Mouse (Mus musculus) myocyte (in vitro differentiated cells): ENCODE measurements around the gene Col8a2. TPM values are rescaled to one million over a fixed set of nuclear protein-coding genes. Genes with fewer than 3 reads are reported as not detected.

Source experiments
- H3K27me3 ChIP-seq: one replicate; pipeline ENCODE4 v1.6.1; 2011; ENCODE audit not compliant: control insufficient read depth, insufficient read depth, insufficient read length
- H3K36me3 ChIP-seq: one replicate; pipeline ENCODE4 v1.6.1; 2011; ENCODE audit not compliant: control insufficient read depth, insufficient read depth
- H3K4me2 ChIP-seq: one replicate; pipeline ENCODE4 v1.6.1; 2011; ENCODE audit warnings: low read depth, control low read depth
- H3K4me3 ChIP-seq: one replicate; pipeline ENCODE4 v1.5.1; 2011; ENCODE audit warnings: mild to moderate bottlenecking, control low read depth, moderate library complexity
- H3K79me2 ChIP-seq: one replicate; pipeline ENCODE4 v1.6.1; 2011; ENCODE audit not compliant: control insufficient read depth, insufficient read depth
- H3ac ChIP-seq: one replicate; pipeline ENCODE4 v1.6.1; 2011; ENCODE audit not compliant: control insufficient read depth, insufficient read length
- CEBPB ChIP-seq: IDR thresholded peaks from 2 replicates; pipeline ENCODE4 v1.6.1; 2011; ENCODE audit warnings: mild to moderate bottlenecking, moderate library complexity; ENCODE audit not compliant: poor library complexity, insufficient read depth, severe bottlenecking
- E2F4 ChIP-seq: IDR thresholded peaks from one replicate; pipeline ENCODE4 v1.6.1; 2011; ENCODE audit warnings: mild to moderate bottlenecking, control low read depth, moderate library complexity; ENCODE audit not compliant: insufficient read depth
- MAX ChIP-seq: IDR thresholded peaks from one replicate; pipeline ENCODE4 v1.6.1; 2011; ENCODE audit warnings: low read depth, mild to moderate bottlenecking, control low read depth
- MYOD1 ChIP-seq, 3 experiments: IDR thresholded peaks; one replicate each; pipeline ENCODE4 v1.6.1; 2011; ENCODE audit warnings: control low read depth in 2 of 3, low read depth in 2 of 3, mild to moderate bottlenecking in 2 of 3, moderate library complexity in 1 of 3; ENCODE audit not compliant: insufficient read length in 2 of 3, control insufficient read depth in 1 of 3
- MYOG ChIP-seq, 3 experiments: IDR thresholded peaks; one replicate each; pipeline ENCODE4 v1.6.1; 2011; ENCODE audit warnings: control low read depth in 2 of 3, low read depth in 2 of 3, mild to moderate bottlenecking in 2 of 3; ENCODE audit not compliant: insufficient read length in 2 of 3, control insufficient read depth in 1 of 3, insufficient read depth in 1 of 3
- POLR2A ChIP-seq: IDR thresholded peaks from one replicate; pipeline ENCODE4 v1.6.1; 2011; ENCODE audit warnings: low read depth, mild to moderate bottlenecking, control low read depth, moderate library complexity; ENCODE audit not compliant: insufficient read length
- POLR2AphosphoS2 ChIP-seq: IDR thresholded peaks from one replicate; pipeline ENCODE4 v1.6.1; 2011; ENCODE audit warnings: low read depth, control low read depth; ENCODE audit not compliant: insufficient read length
- REST ChIP-seq: IDR thresholded peaks from one replicate; pipeline ENCODE4 v1.6.1; 2011; ENCODE audit warnings: mild to moderate bottlenecking, control low read depth, moderate library complexity; ENCODE audit not compliant: insufficient read depth, insufficient read length
- SRF ChIP-seq: IDR thresholded peaks from one replicate; pipeline ENCODE4 v1.6.1; 2011; ENCODE audit warnings: low read depth; ENCODE audit not compliant: control insufficient read depth, insufficient read length
- TCF12 ChIP-seq: IDR thresholded peaks from one replicate; pipeline ENCODE4 v1.6.1; 2011; ENCODE audit warnings: mild to moderate bottlenecking, control low read depth; ENCODE audit not compliant: poor library complexity, insufficient read depth, severe bottlenecking
- TCF3 ChIP-seq: IDR thresholded peaks from one replicate; pipeline ENCODE4 v1.6.1; 2011; ENCODE audit warnings: low read depth, control low read depth; ENCODE audit not compliant: insufficient read length
- USF1 ChIP-seq: IDR thresholded peaks from one replicate; pipeline ENCODE4 v1.6.1; 2011; ENCODE audit warnings: low read depth, mild to moderate bottlenecking, control low read depth, moderate library complexity
- polyA plus RNA-seq: library from polyadenylated mRNA; unstranded; fragments of >200 nt; fragmentation: generic; extraction: Trizol; gene quantifications from one replicate; pipeline ENCODE4 v1.2.1, GENCODE M21; 2012; ENCODE audit warnings: missing spikeins

Col8a2 gene
- polyA plus RNA-seq, 1 experiment, result 0.06 TPM

DNA sequence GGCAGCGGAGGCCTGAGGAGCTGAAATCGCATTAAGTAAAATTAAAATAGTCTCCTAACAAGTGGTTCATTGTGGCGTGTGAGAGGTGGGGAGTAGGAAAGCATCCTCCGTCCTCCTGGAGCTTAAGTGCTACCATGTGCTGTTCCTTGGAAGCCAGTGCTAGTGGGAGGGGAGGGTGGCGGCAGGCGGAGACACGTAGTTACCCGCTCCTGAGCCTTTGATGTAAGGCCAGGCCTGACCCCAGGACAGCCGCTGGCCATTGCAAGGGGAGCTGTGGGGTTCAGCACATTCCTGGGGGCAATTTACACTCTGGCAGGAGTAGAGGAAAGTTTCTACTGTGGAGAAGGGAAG is 8.1 kb upstream of the Col8a2 start:
- no peaks in the 10 kb centered on the region for H3K79me2 ChIP-seq
- peaks cover 6% of the 10 kb centered on the region for H3K36me3 ChIP-seq
- H3K4me3 ChIP-seq, result no peak overlapping the region
- TF ChIP-seq TCF3 (no peak), E2F4 (no peak), SRF (no peak)
- H3ac ChIP-seq, result no peak overlapping the region
- H3K27me3 ChIP-seq, result no peaks in the 10 kb centered on the region
- no peak overlapping the region for H3K4me2 ChIP-seq

DNA sequence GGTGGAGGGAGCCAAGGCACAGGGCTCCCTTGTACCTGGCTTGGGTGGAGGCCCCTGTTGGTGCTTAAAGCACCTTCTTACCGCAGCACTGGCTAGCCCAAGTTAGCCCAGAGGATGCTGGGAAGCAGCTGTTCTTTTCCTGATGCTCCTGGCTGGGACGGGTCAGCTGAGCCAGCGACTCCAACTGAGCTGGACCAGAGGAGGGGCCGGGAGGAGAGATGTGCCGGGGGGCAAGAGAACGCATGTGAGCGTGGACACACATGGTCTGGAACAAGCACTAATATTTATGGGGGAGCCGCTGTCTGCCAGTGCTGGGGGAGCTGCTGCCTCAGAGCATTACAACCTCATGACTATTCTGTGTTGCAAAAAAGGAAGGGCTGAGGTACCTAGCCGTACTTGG is 7.6 kb upstream of the Col8a2 start:
- Histone ChIP-seq H3ac (no peak overlapping the region), H3K4me3 (no peak overlapping the region), H3K36me3 (peaks cover 6% of the 10 kb centered on the region), H3K27me3 (no peaks in the 10 kb centered on the region), H3K4me2 (no peak overlapping the region), H3K79me2 (no peaks in the 10 kb centered on the region)
- TF ChIP-seq USF1 (no peak), TCF12 (no peak), POLR2AphosphoS2 (no peak), E2F4 (no peak), MAX (no peak), MYOD1 (IDR thresholded peaks at IDR 0.05; ENCODE audit: control insufficient read depth in 1 of 3, insufficient read length in 2 of 3, low read depth in 2 of 3) (no peak), REST (no peak), SRF (no peak)

DNA sequence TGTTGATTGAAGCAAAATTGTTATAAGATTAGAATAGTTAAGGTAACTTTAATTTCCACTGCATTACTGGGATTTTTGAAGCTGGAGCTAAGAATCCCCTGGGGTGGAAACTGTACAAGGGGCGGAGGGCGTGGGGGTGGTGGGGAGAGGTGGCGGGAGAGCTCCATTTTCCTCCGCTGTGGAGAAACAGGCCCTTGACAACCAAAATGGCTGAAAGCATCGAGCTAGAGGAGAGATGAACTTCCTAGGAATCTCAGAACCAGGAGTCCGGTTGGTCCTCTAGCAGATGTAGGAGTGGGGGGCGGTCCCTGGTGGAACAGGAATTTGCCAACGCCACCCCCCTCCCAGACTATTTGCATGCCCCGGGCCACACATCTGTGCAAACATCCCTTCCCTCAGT is 4.9 kb upstream of the Col8a2 start:
- H3K79me2 ChIP-seq, result no peaks in the 10 kb centered on the region
- no peak for TF ChIP-seq POLR2AphosphoS2
- TF ChIP-seq REST, result no peak
- TF ChIP-seq MYOG (IDR thresholded peaks at IDR 0.05; ENCODE audit: control insufficient read depth in 1 of 3, insufficient read depth in 1 of 3, insufficient read length in 2 of 3, low read depth in 2 of 3), result no peak
- no peak for TF ChIP-seq CEBPB
- no peak for TF ChIP-seq TCF3
- no peak for TF ChIP-seq USF1
- no peak for TF ChIP-seq MYOD1 (IDR thresholded peaks at IDR 0.05; ENCODE audit: control insufficient read depth in 1 of 3, insufficient read length in 2 of 3, low read depth in 2 of 3)
- no peak for TF ChIP-seq POLR2A
- no peak for TF ChIP-seq E2F4
- TF ChIP-seq MAX, result no peak
- TF ChIP-seq TCF12, result no peak
- no peak for TF ChIP-seq SRF
- H3K4me3 ChIP-seq, result no peak overlapping the region
- H3K27me3 ChIP-seq, result peaks cover 12% of the 10 kb centered on the region
- H3K4me2 ChIP-seq, result no peak overlapping the region
- no peaks in the 10 kb centered on the region for H3K36me3 ChIP-seq
- H3ac ChIP-seq, result no peak overlapping the region

DNA sequence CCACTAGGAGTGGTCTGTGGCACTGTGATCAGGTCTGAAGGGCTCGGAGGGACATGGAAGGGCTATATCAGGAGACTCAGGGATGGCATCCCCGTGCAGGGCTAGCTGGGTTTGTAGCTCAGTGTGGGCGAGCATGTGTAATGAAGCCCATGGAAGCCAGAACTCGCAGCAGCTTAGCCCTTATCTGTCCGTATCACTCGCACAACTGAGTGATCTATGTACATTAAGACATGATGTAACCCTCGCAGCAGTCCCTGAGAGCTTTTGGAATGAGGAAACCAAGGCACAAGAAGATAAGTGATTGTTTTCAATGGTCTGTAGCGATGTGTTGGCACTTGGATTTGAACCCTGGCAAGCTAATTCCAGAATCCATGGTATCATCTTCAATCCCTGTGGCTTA is 3.0 kb upstream of the Col8a2 start:
- no peak overlapping the region for H3K4me2 ChIP-seq
- H3K36me3 ChIP-seq, result no peaks in the 10 kb centered on the region
- no peak overlapping the region for H3K4me3 ChIP-seq
- H3ac ChIP-seq, result no peak overlapping the region
- no peaks in the 10 kb centered on the region for H3K79me2 ChIP-seq
- TF ChIP-seq E2F4, result no peak
- no peak for TF ChIP-seq REST
- no peak for TF ChIP-seq TCF12
- no peak for TF ChIP-seq POLR2A
- no peak for TF ChIP-seq MYOD1 (IDR thresholded peaks at IDR 0.05; ENCODE audit: control insufficient read depth in 1 of 3, insufficient read length in 2 of 3, low read depth in 2 of 3)
- TF ChIP-seq USF1, result no peak
- no peak for TF ChIP-seq TCF3
- TF ChIP-seq MAX, result no peak
- no peak for TF ChIP-seq POLR2AphosphoS2
- no peak for TF ChIP-seq MYOG (IDR thresholded peaks at IDR 0.05; ENCODE audit: control insufficient read depth in 1 of 3, insufficient read depth in 1 of 3, insufficient read length in 2 of 3, low read depth in 2 of 3)
- no peak for TF ChIP-seq SRF
- no peak for TF ChIP-seq CEBPB
- H3K27me3 ChIP-seq, result peaks cover 25% of the 10 kb centered on the region

DNA sequence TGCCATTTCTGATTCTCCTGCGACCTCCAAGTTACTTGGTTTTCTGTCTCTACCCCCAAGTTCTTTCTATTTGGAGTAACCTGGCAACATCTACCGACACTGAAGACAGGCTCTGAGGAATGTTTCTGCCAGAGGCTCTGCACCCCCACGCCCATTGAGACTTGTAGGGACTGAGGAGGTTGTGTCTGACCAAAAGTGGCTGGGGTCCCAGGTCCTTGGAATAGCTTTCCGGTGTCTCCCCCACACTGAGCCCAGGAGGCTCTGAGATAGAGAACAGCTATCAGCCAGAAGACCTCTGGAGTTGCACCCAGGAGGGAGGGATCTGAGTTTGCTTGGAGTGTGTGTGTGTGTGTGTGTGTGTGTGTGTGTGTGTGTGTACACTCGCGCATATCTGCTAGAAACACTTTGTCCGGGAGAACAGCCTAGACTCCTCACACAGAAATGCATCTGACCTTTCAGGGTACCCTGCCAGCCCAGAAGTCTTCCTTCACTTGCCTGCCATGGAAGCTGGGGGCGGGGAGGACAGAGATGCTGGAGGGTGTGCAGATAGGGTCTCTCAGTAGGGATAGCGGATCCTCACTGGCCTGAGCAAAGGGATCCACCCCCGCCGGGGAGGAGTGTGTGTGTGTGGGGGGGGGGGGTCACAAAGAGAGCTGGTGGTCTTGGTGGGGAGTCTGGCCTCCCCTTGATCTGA is 856 bp downstream of the Col8a2 start:
- no peak for TF ChIP-seq TCF12
- TF ChIP-seq MYOD1 (IDR thresholded peaks at IDR 0.05; ENCODE audit: control insufficient read depth in 1 of 3, insufficient read length in 2 of 3, low read depth in 2 of 3), result no peak
- TF ChIP-seq REST, result no peak
- TF ChIP-seq CEBPB, result no peak
- Histone ChIP-seq H3K4me3 (no peak overlapping the region), H3K79me2 (no peaks in the 10 kb centered on the region), H3K36me3 (no peaks in the 10 kb centered on the region), H3K4me2 (no peak overlapping the region), H3K27me3 (peaks cover 25% of the 10 kb centered on the region), H3ac (no peak overlapping the region)
